Mouse (Mus musculus): Measurements from ENCODE around the gene Fzd4.

Gene Fzd4

DNA sequence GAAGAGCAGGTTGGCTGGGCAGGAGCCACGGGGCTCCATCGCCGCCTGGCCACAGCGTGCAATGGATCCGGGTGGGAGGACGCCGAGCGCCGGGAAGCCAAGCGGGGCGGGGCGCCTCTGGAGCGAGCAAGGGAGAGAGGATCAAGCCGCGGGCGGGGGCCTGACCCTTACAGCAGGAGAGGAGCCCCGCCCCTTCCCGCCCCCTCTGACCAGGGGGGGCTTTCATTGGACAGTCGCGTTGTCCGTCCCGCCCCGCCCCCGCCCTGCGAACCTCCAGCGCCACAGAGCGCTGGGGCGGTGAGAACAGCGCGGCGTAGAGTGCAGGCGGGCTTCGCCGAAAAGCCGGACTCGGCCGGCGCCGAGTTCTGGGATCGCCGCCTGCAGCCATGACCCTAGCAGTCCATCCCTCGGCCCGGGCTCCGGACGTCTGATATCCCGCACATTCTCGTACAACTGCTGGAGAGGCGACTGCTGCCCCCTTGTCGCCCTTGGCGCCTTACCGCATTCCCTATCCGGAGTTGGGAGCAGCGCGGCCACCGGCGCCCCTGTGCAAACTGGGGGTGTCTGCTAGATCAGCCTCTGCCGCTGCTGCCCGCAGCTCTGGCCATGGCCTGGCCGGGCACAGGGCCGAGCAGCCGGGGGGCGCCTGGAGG lies at the start of gene Fzd4, which contains the start of gene Tmem135:
Gene Fzd4 (plus strand): TSS at position 275 of the 653 bp plus-strand sequence.
Gene Tmem135 (minus strand): TSS at position 142 of the 653 bp plus-strand sequence.
- in situ Hi-C loops (cut with MboI; ENCODE audit: low sequenced_read_pairs), result no loop called here

DNA sequence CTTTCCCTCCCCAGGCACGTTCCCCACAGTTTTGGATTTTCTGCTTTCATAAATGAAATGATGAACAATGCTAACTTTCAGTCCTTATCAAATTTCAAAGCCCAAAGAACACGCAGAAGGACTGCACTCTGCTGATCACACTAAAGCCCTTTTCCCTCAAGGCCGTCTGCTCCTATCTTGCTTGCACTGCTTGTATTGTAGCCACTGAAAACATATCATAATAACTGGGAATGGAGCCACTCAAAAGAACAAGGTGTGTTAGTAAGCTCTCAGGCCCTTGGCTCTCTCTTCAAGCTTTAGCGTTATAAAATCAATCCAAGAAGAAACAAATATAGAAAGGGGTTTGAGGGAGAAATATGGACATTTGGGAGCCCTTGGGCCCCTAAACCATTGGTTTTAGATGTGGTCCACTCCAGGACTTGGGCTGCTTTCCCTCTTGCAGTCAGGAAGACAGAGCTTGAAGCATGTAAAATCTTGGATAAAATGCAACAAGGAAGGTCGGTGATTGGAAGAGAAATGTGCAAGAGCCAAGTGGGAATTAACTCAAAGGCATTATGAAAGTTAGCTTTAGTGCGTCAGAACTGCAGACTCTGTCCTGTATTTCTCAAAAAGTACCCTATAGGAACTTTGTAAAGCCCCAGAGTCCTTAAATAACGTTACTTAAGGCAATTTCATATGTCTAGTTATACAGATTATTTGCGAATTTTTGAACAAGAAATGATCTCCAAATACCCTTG lies 48.5 kb upstream of the Fzd4 start:
- in situ Hi-C loops (cut with MboI; ENCODE audit: low sequenced_read_pairs), result no loop called here

DNA sequence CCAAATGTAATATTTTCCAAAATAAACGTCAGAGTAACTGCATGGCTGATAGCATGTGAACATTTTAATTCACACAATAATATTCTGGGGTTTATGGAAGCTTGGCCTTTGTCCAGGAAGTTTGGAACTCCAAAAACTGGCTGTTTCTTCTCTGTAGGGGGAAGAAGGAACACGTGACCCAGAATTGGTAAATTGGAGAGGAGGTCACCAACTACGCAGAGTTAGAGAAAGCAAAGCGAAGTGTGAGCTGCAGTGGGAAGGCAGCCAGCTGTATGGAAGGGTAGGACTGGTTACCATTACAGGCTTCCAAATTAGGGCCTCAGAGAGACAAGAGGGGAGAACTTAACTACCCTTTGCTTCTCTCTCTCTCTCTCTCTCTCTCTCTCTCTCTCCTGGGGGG lies 47.8 kb upstream of the Fzd4 start:
- in situ Hi-C loops (cut with MboI; ENCODE audit: low sequenced_read_pairs), result no loop called here

DNA sequence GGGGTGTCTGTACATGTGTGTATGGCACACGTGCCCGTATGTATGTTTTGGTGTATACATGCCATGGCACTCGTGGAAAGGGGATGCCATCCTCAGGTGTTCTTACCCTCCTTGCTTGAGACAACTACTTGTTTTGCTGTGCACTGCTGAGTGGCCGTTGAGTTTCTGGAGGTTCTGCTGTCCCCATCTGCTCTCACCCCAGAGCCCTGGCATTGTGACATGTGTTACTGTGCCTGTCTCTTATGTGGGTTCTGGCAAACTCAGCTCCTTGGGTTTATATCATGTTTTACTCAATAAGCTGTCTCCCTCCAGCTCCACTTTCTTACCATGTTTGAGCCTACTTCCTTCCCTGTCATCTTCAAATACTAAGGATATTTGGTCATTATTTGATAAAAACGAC lies 40.2 kb upstream of the Fzd4 start:
- in situ Hi-C loops (cut with MboI; ENCODE audit: low sequenced_read_pairs), result no loop called here

DNA sequence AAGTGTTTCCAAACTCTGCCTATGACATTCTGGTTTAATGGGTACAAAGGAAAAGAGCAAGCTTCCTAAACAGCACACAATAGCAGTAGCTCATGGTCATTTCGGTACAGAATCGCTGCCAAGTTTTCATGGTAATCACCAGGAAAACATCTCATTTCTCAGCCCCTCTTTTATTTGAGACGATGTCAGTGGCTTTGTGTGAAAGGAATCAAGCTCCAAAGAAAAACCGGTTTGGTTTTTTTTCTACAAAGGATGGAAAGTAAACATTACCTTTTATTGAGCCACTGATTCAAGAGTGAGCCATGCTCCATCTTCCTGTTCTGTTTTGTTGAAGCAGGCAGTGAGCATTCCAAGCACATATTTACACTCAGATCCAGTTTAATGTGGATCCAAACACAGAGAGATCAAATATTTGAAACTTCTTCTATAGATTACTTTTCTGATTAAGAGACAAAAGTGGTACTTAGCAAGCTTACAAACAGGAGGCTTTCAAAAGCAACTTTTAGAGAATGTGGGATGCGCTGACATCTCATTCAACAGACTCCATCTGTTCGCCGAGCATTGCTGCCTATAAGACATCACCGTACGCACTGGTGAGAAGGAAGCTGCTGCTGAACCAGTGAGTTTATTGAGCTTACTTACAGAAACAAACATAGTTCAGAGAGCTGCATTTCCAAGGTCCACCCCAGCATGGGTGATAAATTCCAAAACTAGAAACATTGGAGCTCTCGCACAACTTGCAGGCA lies 38.8 kb upstream of the Fzd4 start:
- in situ Hi-C loops (cut with MboI; ENCODE audit: low sequenced_read_pairs), result no loop called here

DNA sequence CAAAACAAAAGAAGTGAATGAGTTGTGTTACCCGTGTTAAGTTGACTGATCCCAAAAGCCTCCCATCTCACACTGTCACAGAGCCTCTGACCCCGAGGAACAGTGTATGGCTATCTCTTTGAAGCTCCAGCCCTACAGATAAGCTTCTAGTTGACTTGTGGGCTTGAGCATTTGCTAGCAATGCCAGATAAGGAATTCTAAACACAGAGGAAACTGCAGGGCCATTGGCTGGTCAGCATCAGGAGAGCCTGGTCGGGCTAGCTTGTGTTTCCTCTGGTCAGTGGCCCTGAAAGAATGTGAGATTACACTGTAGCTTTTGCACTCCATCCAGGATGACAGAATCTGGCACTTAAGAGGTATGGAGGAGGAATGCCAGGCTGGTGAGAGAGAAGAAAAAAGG lies 36.5 kb upstream of the Fzd4 start:
- in situ Hi-C loops (cut with MboI; ENCODE audit: low sequenced_read_pairs), result no loop called here

DNA sequence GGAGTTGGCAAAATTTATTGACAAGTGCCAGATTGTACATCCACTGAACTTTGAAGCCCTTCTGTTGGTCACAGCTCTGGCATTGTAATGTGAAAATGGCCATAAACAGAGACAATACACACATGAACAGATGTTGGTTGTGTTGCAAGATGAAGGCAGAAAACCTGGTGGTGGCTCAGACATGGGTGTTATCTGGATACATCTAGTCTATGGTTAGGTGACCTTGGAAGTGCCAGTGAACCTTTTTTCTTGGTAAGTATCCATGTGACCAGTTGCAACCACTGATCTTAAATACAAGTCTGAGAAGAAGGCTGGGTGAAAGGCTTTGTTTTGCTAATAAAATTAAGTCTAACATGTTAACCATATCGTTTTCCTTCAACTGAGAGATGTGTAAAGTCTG lies 34.1 kb upstream of the Fzd4 start:
- in situ Hi-C loops (cut with MboI; ENCODE audit: low sequenced_read_pairs), result no loop called here

DNA sequence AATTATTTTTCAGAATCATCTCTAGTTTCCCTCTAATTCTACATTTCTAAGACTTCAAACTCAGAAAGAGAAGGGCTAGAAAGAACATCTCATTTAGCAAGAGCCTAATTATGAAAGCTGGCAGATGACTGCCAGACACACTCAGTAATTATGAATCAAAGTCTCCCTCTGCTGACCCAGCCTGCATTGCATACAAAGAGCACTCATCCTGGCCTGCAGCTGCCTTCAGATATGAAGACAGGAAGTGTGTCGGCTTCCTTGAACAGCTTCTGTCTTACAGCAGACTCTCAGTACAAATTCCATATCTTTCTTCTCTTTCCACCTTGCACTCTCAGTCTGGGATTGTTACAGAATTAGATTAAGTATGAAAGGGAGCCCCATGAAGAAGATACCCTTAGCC lies 33.2 kb upstream of the Fzd4 start:
- in situ Hi-C loops (cut with MboI; ENCODE audit: low sequenced_read_pairs), result no loop called here

DNA sequence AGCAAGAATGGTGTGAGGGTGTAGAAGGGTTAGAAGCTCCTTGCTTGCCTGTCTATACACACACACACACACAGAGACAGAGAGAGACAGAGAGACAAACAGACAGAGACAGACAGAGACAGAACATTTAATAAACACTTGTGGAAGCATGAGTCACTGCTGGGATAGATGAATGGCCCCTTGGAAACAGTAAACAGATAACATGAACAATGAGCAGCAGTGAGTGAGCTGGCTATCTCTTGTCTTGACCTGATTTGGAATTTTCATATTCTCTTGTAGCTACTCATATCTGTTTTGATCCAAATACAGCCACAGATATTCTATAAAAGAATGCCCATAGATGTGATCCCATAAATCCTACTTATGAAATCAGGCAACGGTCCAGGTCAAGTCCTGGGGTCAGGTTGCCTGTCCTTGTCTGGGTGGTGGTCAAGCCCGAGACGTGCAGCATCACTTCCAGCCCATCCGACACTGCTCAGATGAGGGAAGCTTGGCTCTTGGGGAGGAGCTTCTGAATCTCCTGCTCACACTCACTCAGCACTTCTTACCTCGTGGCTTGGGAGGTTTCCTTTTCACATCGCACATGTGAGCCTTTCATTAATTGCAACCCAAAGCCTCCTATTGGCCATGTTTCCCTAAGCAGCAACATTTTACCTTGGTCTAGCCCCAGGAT lies 32.4 kb upstream of the Fzd4 start:
- in situ Hi-C loops (cut with MboI; ENCODE audit: low sequenced_read_pairs), result no loop called here

DNA sequence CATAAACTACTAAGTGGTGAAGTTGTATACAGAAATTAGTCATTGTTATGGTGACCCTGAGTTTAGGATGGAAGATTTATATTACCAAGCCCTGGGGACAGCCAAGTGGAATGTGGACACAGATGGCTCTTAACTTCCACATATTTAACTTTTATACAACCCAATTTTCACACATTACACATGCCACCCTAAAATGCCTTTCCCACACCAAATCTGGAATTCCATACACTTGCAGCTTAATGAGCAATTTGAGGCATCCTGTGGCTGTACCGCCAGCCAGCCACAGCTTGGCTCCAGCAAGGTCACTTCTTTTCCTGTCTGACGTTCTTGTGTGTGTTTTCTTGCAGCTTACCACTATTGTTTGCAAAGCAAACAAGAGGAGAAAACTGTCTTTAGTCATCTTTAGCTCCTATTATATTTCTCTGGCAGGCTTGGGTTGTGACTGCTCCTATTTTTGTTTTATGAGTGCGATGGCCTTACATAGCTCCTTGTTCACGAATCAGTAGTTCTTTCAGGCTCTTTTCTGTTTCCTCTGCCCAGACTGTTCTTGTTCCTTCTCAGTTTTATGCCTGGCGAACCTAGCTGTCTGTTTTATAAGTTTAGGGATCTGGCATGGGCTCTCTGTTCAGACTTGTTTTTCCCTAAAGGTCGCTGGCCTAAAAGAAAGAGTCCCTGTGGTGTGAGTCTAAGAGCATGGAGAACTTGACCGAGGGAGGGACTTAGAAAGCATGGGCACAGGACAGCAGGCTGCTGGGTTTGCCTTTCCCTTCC lies 23.0 kb upstream of the Fzd4 start:
- in situ Hi-C loops (cut with MboI; ENCODE audit: low sequenced_read_pairs), result no loop called here

DNA sequence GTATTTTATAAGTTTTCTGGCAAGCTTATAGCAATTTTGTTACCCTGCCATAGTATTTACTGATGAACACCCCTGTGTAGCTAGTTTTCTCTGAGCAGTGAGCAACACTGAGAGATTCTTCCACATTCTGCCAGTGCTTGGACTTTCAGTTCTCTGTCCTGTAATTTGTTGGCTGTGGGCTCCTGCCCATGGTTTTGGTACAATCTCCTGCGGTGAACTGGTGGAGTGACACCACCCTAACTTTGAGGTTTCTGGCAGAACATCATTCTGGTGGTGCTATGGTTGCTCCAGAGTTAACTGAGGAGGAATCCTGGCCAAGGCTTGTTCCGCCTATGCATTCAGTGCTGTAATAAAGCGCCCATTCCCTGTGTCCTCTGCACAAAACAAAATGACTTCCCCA lies 21.3 kb upstream of the Fzd4 start:
- in situ Hi-C loops (cut with MboI; ENCODE audit: low sequenced_read_pairs), result no loop called here

DNA sequence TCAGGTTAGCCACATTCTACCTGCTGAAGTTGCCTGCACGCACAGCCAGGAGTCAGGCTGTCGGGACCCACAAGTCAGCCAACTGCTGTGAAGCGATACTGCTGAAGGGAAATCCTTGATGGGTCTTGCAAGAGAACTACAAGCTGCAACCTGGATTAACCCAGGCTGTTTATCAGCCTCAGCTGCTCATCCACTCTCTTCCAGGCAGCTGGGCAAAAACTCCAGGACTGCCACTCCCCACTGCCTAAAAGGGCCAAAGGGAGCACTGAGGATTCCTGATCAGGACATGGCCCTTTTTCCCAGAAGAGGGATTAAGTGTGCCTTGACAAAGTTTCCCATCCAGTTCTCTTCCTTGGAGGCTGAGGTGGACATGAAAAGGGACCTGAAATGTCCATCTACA lies 15.2 kb upstream of the Fzd4 start:
- in situ Hi-C loops (cut with MboI; ENCODE audit: low sequenced_read_pairs), result no loop called here

DNA sequence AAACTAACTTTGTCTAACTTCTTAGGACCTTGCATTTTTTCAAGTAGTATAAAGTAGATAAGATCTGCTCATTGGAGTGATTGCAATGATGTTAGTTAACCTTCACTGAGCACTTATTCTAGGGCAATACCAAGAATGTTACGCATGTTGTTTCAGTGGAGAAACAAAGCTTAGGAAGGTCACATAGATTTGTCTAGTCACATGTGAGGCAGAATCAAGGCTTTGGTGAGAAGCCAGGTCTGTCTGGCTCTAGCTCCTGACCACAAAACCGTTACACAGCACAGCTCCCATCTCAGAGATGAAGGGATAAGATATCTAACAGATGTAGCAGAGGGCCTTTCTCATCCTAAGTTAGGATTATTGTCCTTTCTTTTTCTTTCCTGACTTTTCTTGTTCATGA lies 13.5 kb upstream of the Fzd4 start:
- in situ Hi-C loops (cut with MboI; ENCODE audit: low sequenced_read_pairs), result no loop called here

DNA sequence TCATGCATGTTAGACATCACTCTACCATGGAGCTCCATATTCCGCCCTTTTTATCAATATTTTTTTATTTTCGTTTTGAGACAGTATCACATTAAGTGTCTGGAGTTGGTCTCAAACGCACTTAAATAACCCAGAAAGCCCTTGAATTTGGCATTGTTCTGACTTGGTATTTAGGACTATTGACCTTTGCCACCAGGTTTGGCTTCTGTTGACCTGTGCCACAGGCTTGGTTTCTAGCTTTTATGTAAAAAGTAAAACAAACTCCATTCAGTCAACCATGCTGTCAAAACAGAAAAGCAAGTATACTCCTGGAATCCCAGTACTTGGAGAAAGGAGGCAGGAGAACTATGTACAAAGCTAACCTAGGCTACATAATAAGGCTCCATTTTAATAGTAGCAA lies 12.9 kb upstream of the Fzd4 start:
- in situ Hi-C loops (cut with MboI; ENCODE audit: low sequenced_read_pairs), result no loop called here

DNA sequence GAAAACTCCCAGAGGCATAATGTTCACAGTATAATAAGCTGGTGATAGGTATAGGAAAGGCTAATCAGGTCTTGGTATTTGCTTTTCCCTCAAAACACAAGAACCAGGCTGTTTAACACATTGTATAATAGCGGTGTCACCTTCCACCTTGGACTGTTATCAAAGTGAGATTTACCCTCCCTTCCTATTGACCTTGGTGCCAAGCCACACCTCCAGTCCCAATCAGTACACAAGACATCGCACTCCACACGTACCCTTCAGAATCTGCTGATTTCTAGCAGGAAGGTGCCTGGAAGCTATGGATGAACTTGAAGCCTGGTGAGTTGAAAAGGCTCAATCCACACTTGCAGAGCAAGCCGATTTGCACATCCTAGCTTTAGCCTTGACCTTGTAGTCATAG lies 12.3 kb upstream of the Fzd4 start:
- in situ Hi-C loops (cut with MboI; ENCODE audit: low sequenced_read_pairs), result no loop called here

DNA sequence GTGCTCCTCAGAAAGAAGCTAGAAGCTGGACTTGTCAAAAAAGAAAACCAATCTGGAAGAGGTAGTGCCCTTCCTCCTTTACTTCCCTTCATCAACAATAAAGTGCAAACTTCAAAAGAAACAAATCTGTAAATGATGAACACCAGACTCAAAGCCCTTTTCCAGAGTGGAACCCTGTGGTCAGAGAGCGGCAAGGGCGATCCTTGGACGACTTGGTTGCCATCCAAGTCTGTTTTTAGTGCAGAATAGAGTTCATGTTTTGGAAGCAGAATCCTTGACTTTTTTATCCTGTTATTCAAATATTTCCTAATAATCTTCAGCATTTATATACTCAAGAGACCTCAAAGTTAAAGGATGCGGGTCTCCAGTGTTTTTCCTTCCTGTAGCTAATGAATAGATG lies 11.8 kb upstream of the Fzd4 start:
- in situ Hi-C loops (cut with MboI; ENCODE audit: low sequenced_read_pairs), result no loop called here

DNA sequence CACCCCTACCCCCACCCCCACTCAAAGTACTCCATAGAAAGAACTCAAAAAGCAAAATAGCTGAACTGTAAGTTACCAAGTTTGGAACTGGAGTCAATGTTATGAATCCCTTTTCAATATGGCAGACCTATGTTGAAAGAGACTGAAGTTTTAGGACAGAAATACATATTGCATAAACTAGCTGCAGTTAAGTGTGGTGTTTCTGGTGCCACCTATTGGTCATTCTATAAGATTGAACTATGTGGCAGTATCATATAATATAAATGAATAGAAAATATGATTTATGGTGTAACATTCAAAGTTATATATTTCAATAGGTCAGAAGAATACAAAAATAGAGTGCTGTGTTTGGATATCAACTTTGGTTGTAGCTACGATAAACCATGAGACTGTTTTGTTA lies 11.3 kb upstream of the Fzd4 start:
- in situ Hi-C loops (cut with MboI; ENCODE audit: low sequenced_read_pairs), result no loop called here

DNA sequence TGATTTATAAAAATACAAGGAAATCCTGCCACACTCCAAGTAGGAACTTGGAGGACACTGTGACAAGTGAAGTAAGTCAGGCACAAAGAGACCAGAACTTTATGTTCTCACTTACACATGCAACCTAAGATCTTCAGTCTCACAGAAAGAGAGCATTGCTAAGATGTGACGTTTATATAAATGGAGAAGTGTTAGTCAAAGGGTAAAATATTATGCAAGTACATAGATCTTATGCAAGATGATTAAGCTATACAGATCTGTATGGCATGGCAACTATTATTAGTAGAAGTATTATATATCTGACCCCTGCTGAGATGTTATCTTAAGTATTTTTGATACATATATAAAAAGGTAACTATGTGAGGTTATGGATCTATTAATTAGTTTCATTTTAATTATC lies 8.8 kb upstream of the Fzd4 start:
- in situ Hi-C loops (cut with MboI; ENCODE audit: low sequenced_read_pairs), result no loop called here

DNA sequence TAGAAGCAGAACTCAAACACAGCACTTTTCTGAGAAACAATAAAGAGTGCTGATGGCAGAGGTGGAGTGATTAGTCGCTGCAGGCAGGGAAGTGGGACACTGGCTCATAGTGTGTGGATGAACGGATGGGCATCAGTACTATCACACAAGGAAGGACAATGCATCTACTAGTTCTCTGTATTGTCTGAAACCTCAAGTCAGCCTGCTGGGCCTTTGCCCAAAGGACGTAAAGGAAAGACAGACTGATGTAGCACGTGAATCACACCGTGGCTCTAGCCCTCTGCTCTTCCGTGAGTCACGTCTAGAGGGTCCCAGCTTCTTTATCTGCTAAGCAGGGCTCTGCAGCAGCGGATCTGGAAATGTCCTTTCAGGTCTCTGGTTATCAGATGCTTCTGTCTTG lies 7.8 kb upstream of the Fzd4 start:
- in situ Hi-C loops (cut with MboI; ENCODE audit: low sequenced_read_pairs), result no loop called here

DNA sequence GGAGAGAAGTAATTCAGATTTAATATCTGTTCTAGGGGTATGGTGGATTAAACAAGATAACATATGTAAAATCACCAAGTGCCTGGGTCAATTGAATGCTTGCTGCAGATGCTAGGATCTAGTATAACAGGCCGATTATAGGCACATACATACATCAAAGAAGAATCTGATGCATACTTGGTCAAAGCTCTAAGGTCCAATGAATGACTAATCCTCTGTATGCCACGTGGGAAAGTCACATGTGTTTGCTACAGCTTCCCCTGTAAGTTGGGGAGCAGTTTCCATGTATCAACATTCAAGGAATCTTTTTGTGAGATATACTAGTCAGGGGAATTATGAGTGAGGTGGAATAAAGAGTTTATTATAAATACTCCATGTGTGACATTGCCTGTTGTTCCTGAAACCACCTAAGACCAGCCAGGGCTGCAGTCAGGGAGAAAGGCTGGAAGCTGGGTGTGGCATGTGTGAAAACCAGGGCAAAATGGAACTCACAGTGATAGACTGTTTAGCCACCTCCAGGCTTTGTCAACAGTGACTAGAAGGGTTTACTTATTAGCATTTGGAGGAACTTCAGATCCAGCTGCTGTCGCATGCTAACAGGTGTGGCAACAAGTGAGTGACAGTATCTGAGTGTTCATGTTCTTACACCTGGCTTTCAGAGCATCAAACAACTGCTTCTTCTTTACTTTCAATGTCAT lies 6.2 kb upstream of the Fzd4 start:
- in situ Hi-C loops (cut with MboI; ENCODE audit: low sequenced_read_pairs), result no loop called here
